Mouse (Mus musculus): ENCODE results near the gene Bola1. TPM values are rescaled to one million over a fixed set of nuclear protein-coding genes. Genes with fewer than 3 reads are reported as not detected.
"Not testable (repeated sequence)": the region's sequence is repeated elsewhere in the genome, so short reads cannot be mapped to it uniquely, and the experiment has no call there.

Gene Bola1
- polyA plus RNA-seq, 1 experiment: 55.4 TPM

- H3K4me3 ChIP-seq (ENCODE audit: control insufficient read depth, insufficient read depth, low read length): peak within 1 kb of the TSS; percentile 51
- H3K36me3 ChIP-seq (ENCODE audit: control insufficient read depth, insufficient read depth, low read length): peaks cover 11% of the 10 kb centered on the region
- WGBS: 3% methylated on average over 18 of the region's 23 CpGs
- no peak within 1 kb of the TSS for H3K27ac ChIP-seq (ENCODE audit: control insufficient read depth, insufficient read depth, low read length)
- peak; percentile 47 for DNase-seq
- no peaks in the 10 kb centered on the region for H3K27me3 ChIP-seq (ENCODE audit: control insufficient read depth, insufficient read depth, low read length)
- H3K4me1 ChIP-seq (replicated peaks; ENCODE audit: control insufficient read depth, insufficient read depth, low read length): peaks cover 15% of the 10 kb centered on the region
- TF ChIP-seq POLR2A (IDR thresholded peaks at IDR 0.05; ENCODE audit: control insufficient read depth, extremely low read depth, insufficient read depth, low read length, poor library complexity): no peak
- no peak for TF ChIP-seq CTCF (IDR thresholded peaks at IDR 0.05; ENCODE audit: borderline replicate concordance, control insufficient read depth, extremely low read depth, insufficient read depth, low read length, poor library complexity)
These were observed 38.6 kb downstream of the Bola1 start, which contains the start of gene Sv2a for GRCm38 (mm10) chr3:96180727-96181477. Sv2a (plus strand) TSS chr3:96181151.

- 94% methylated on average over 4 of the region's 4 CpGs for WGBS
- peaks cover 25% of the 10 kb centered on the region for H3K36me3 ChIP-seq (ENCODE audit: control insufficient read depth, insufficient read depth, low read length)
- no peaks in the 10 kb centered on the region for H3K27me3 ChIP-seq (ENCODE audit: control insufficient read depth, insufficient read depth, low read length)
- no peak for TF ChIP-seq CTCF (IDR thresholded peaks at IDR 0.05; ENCODE audit: borderline replicate concordance, control insufficient read depth, extremely low read depth, insufficient read depth, low read length, poor library complexity)
- TF ChIP-seq POLR2A (IDR thresholded peaks at IDR 0.05; ENCODE audit: control insufficient read depth, extremely low read depth, insufficient read depth, low read length, poor library complexity): no peak
- no peak for DNase-seq
- peaks cover 15% of the 10 kb centered on the region for H3K4me1 ChIP-seq (replicated peaks; ENCODE audit: control insufficient read depth, insufficient read depth, low read length)
- no peak overlapping the region for H3K4me3 ChIP-seq (ENCODE audit: control insufficient read depth, insufficient read depth, low read length)
- no peak overlapping the region for H3K27ac ChIP-seq (ENCODE audit: control insufficient read depth, insufficient read depth, low read length)
These were observed 40.0 kb downstream of the Bola1 start for GRCm38 (mm10) chr3:96179531-96179930.

- no peak overlapping the region for H3K4me3 ChIP-seq (ENCODE audit: control insufficient read depth, insufficient read depth, low read length)
- no peak for DNase-seq
- no peaks in the 10 kb centered on the region for H3K27me3 ChIP-seq (ENCODE audit: control insufficient read depth, insufficient read depth, low read length)
- 97% methylated on average over 2 of the region's 2 CpGs for WGBS
- H3K4me1 ChIP-seq (replicated peaks; ENCODE audit: control insufficient read depth, insufficient read depth, low read length): peaks cover 17% of the 10 kb centered on the region
- H3K36me3 ChIP-seq (ENCODE audit: control insufficient read depth, insufficient read depth, low read length): peaks cover 30% of the 10 kb centered on the region
- TF ChIP-seq CTCF (IDR thresholded peaks at IDR 0.05; ENCODE audit: borderline replicate concordance, control insufficient read depth, extremely low read depth, insufficient read depth, low read length, poor library complexity) (no peak), POLR2A (IDR thresholded peaks at IDR 0.05; ENCODE audit: control insufficient read depth, extremely low read depth, insufficient read depth, low read length, poor library complexity) (no peak)
- H3K27ac ChIP-seq (ENCODE audit: control insufficient read depth, insufficient read depth, low read length): no peak overlapping the region
These were observed 40.6 kb downstream of the Bola1 start for GRCm38 (mm10) chr3:96178902-96179301.

- Histone ChIP-seq H3K27ac (ENCODE audit: control insufficient read depth, insufficient read depth, low read length) (no peak overlapping the region), H3K36me3 (ENCODE audit: control insufficient read depth, insufficient read depth, low read length) (peaks cover 32% of the 10 kb centered on the region), H3K4me3 (ENCODE audit: control insufficient read depth, insufficient read depth, low read length) (no peak overlapping the region), H3K4me1 (replicated peaks; ENCODE audit: control insufficient read depth, insufficient read depth, low read length) (peaks cover 18% of the 10 kb centered on the region), H3K27me3 (ENCODE audit: control insufficient read depth, insufficient read depth, low read length) (no peaks in the 10 kb centered on the region)
- TF ChIP-seq POLR2A (IDR thresholded peaks at IDR 0.05; ENCODE audit: control insufficient read depth, extremely low read depth, insufficient read depth, low read length, poor library complexity) (no peak), CTCF (IDR thresholded peaks at IDR 0.05; ENCODE audit: borderline replicate concordance, control insufficient read depth, extremely low read depth, insufficient read depth, low read length, poor library complexity) (no peak)
- DNase-seq: no peak
- 94% methylated on average over 4 of the region's 4 CpGs for WGBS
These were observed 41.1 kb downstream of the Bola1 start for GRCm38 (mm10) chr3:96178427-96178826.

- no peak for DNase-seq
- H3K4me3 ChIP-seq (ENCODE audit: control insufficient read depth, insufficient read depth, low read length): no peak overlapping the region
- H3K4me1 ChIP-seq (replicated peaks; ENCODE audit: control insufficient read depth, insufficient read depth, low read length): peaks cover 22% of the 10 kb centered on the region
- H3K27ac ChIP-seq (ENCODE audit: control insufficient read depth, insufficient read depth, low read length): no peak overlapping the region
- H3K36me3 ChIP-seq (ENCODE audit: control insufficient read depth, insufficient read depth, low read length): peaks cover 32% of the 10 kb centered on the region
- TF ChIP-seq POLR2A (IDR thresholded peaks at IDR 0.05; ENCODE audit: control insufficient read depth, extremely low read depth, insufficient read depth, low read length, poor library complexity) (no peak), CTCF (IDR thresholded peaks at IDR 0.05; ENCODE audit: borderline replicate concordance, control insufficient read depth, extremely low read depth, insufficient read depth, low read length, poor library complexity) (no peak)
- no peaks in the 10 kb centered on the region for H3K27me3 ChIP-seq (ENCODE audit: control insufficient read depth, insufficient read depth, low read length)
- over 99% methylated on average over 6 of the region's 6 CpGs for WGBS
These were observed 44.3 kb downstream of the Bola1 start for GRCm38 (mm10) chr3:96175251-96175650.

- not testable (repeated sequence) for H3K4me3 ChIP-seq (ENCODE audit: control insufficient read depth, insufficient read depth, low read length); H3K27me3 ChIP-seq (ENCODE audit: control insufficient read depth, insufficient read depth, low read length); DNase-seq; H3K27ac ChIP-seq (ENCODE audit: control insufficient read depth, insufficient read depth, low read length)
- Histone ChIP-seq H3K4me1 (replicated peaks; ENCODE audit: control insufficient read depth, insufficient read depth, low read length) (peaks cover 24% of the 10 kb centered on the region), H3K36me3 (ENCODE audit: control insufficient read depth, insufficient read depth, low read length) (peaks cover 32% of the 10 kb centered on the region)
- WGBS: 93% methylated on average over 4 of the region's 4 CpGs
These were observed 45.5 kb downstream of the Bola1 start for GRCm38 (mm10) chr3:96174042-96174441.

- no peak overlapping the region for H3K27ac ChIP-seq (ENCODE audit: control insufficient read depth, insufficient read depth, low read length)
- no peak for TF ChIP-seq CTCF (IDR thresholded peaks at IDR 0.05; ENCODE audit: borderline replicate concordance, control insufficient read depth, extremely low read depth, insufficient read depth, low read length, poor library complexity)
- H3K4me1 ChIP-seq (replicated peaks; ENCODE audit: control insufficient read depth, insufficient read depth, low read length): peaks cover 24% of the 10 kb centered on the region
- no peaks in the 10 kb centered on the region for H3K27me3 ChIP-seq (ENCODE audit: control insufficient read depth, insufficient read depth, low read length)
- 47% methylated on average over 7 of the region's 7 CpGs for WGBS
- DNase-seq: no peak
- H3K4me3 ChIP-seq (ENCODE audit: control insufficient read depth, insufficient read depth, low read length): peak overlapping the region; percentile 96
- peaks cover 32% of the 10 kb centered on the region for H3K36me3 ChIP-seq (ENCODE audit: control insufficient read depth, insufficient read depth, low read length)
These were observed 46.3 kb downstream of the Bola1 start for GRCm38 (mm10) chr3:96173185-96173584.
